Mouse (Mus musculus): ENCODE measurements around the gene Ston1.

Ston1 gene

GRCm38 (mm10) chr17:88597222-88598055, at the start of gene Ston1:
TSS of gene Ston1 (plus strand) at chr17:88597684.
- DNase-seq (ENCODE audit: low spot score in 2 of 2) = peak in 1 of 2 experiments; percentile 88

DNA sequence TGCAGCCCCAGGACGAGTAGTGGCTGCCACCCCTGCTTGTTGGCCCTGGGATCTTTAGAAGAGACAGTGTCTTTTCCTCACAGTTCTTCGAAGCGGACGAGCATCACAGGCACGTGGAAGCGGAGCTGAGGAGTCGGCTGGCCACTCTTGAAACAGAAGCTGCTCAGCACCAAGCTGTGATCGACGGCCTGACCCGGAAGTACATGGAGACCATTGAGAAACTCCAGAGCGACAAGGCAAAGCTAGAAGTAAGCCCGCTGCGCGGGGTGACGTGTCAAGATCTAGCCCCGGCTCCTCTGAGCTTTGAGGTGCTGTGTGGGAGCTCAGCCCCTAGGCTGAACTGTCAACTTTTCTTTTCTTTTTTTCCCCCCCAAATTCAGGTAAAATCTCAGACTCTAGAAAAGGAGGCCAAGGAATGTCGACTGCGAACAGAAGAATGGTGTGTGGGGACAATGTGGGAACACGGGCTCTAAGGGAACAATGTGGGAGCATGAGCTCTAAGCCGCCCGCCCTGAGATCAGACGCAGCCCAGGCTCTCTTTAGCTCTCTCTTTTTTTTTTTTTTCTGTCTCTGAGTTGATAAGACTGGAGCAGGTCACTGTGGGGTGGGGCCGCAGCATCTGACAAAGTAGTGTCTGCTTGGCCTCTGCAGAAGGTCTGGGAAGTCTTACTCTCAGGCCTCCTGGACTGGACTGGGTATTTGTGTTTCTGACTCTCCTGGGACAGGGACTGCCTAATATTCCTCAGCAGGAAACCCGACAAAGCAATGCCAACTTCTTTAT, 47.9 kb upstream of the Ston1 start:
- DNase-seq (ENCODE audit: low spot score in 2 of 2) = no peak

- DNase-seq (ENCODE audit: low spot score in 2 of 2) = no peak
Observed at GRCm38 (mm10) chr17:88550351-88550750, 47.1 kb upstream of the Ston1 start.

GRCm38 (mm10) chr17:88550981-88551940, 46.2 kb upstream of the Ston1 start:
- no peak for DNase-seq (ENCODE audit: low spot score in 2 of 2)

DNA sequence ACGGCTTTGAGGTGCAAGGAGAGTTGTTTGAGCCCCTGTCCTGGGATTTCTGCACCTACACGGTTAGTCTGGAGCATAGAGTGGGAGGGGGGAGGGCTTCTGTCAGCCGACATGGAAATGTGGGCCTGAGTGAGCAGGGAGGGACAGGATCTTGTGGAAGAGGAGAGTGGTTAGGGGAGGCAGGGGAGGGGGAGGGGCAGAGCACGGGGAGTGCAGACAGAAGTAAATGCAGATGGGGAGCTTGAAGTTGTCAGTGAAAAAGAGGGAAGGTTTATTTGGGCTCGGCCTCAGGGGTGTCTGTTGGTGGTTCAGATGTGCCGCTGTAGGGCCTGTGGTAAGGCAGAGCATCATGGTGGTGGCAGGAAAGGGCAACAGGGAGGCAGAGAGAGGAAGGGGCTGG, 44.9 kb upstream of the Ston1 start:
- DNase-seq (ENCODE audit: low spot score in 2 of 2) = no peak

DNA sequence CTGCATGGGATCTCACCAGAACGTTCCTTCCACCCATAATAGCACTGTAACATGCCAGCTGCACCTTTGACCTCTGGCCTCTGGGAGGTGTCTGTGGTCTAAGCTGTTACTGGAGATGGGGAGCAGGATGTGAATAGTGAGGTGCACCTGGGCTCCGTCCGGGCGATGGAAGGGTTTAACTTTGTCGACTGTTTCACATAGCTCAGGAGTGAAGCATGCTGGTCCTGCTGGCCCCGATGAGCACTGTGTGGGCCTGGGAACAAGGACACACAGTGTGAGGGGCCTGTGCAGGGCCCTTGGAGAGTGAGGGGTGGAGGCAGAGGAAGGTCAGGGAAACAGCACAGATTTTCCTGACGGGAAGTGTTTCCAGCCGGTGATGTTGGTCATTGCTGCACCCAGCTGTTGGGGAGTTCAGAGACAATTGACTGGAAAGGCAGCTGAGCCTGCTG, 44.5 kb upstream of the Ston1 start:
- DNase-seq (ENCODE audit: low spot score in 2 of 2) = no peak

DNA sequence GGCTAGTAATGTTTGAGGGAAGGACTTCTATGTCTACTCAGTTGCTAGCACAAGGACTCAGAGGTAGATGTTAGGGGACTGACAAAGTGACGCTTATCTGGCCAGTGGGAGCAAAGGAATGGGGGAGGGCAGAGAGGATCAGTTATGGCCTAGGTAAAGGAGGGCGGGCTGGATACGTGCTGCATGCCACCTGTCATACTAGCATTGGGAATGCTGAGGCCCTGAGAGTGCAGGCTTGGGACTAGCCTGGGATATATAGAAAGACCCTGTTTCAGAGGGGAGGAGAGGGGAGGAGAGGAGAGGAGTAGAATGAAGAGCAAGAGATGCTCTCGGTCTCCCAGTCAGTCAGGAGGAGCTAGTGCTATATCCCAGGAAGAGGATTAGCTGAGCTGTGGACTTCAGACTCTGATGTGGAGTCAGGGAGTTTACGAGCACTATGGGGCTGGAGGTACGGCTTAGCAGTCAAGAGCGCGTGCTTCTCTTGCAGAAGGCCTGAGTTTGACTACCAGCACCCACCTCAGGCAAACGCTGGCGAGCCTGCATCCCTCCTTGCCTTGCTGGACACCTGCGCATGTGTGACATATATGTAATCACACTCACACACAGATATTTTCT, 43.9 kb upstream of the Ston1 start:
- no peak for DNase-seq (ENCODE audit: low spot score in 2 of 2)

DNA sequence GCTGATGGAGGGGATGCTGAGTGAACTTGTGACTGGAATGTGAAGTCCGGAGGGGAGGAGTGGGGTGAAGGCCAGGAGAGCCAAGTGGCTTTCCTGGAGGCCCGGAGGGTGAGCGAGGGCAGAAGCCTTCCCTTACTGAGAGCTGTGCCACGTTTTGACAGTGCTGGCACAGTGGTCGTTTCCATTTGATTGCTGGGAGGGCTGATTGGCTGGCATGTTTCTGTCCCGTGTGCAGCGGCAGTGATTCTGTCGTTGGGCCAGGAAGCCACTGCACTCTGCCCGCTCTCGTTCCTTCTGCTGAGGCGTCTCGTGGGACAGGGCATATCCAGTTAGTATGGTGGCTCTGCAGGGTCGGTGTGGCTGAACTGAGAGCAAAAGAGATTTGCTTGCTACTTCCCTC, 41.3 kb upstream of the Ston1 start:
- DNase-seq (ENCODE audit: low spot score in 2 of 2) = peak in 1 of 2 experiments; percentile 39

DNA sequence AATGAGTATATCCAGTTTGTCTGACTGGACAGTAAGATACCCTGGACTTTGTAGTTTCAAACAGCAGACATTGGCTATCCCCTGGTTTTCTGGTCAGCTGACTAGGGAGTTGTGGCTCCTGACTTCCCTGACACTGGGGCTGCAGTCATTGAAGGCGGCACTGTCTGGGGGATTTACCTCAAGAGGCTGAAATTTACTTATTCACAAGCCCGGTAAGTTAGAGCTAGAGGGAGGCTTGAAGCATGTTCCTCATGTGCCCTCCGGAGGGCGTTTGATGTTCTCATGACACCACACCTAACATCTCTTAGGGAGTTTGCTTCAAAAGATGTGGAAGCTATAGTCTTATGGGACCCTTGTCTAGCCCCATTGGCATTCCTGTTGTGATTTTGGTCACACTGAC, 40.8 kb upstream of the Ston1 start:
- DNase-seq (ENCODE audit: low spot score in 2 of 2) = no peak

- DNase-seq (ENCODE audit: low spot score in 2 of 2) = peak; percentile 65 to 74
Observed at GRCm38 (mm10) chr17:88558168-88558842, 39.2 kb upstream of the Ston1 start.

GRCm38 (mm10) chr17:88563611-88564010, 33.9 kb upstream of the Ston1 start:
- no peak for DNase-seq (ENCODE audit: low spot score in 2 of 2)

DNA sequence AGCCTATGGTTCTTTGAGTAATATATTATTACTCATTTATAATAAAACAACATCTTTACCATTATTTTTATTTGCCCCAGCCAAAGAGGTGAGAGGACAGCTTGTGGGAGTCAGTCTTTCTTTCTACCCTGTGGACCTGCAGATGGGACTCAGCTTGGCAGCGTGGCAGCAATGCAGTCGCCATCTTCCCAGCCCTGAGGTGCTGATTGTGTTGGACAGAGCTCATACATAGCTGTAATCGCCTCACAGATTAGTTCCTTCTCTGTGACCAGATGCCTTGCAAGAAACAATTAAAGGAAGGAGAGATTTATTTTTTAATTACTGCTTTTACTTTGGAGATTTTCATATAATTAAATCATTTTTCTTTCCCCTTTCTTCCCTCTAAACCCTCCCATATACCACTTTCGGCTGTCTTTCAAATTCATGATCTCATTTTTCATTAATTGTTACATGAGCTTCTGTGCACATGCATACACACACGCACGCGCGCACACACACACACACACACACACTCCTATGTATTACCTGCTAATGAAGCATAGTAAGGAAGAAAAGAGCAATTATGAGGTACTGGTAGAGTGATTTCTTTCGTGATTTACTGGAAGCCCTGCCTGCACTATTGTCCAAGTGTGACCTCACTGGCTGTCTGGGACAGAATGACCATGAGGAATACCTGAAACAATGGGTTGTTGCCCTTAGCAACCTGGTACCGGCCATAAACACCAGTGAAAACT, 27.5 kb upstream of the Ston1 start:
- DNase-seq (ENCODE audit: low spot score in 2 of 2) = no peak

- no peak for DNase-seq (ENCODE audit: low spot score in 2 of 2)
Observed at GRCm38 (mm10) chr17:88570784-88571183, 26.7 kb upstream of the Ston1 start.

DNA sequence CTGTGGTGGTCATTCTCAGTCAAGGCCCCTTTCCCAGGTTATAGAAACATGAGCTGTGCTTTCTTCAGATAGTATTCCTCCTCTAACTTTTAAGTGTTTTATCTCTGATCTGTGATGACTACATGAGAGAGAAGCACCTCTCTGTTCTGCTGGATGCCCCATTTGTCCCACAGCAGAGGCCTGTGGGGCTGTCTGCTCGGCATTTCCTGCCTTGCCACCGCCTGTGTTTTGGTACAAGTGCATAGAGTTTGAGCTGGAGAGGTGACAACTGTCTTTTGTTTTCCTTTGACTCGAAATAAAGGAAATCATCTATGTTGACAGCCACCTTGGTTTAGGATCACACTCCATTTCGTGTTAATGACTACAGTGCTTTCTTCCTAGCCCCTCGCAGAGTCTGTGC, 22.7 kb upstream of the Ston1 start:
- no peak for DNase-seq (ENCODE audit: low spot score in 2 of 2)

DNA sequence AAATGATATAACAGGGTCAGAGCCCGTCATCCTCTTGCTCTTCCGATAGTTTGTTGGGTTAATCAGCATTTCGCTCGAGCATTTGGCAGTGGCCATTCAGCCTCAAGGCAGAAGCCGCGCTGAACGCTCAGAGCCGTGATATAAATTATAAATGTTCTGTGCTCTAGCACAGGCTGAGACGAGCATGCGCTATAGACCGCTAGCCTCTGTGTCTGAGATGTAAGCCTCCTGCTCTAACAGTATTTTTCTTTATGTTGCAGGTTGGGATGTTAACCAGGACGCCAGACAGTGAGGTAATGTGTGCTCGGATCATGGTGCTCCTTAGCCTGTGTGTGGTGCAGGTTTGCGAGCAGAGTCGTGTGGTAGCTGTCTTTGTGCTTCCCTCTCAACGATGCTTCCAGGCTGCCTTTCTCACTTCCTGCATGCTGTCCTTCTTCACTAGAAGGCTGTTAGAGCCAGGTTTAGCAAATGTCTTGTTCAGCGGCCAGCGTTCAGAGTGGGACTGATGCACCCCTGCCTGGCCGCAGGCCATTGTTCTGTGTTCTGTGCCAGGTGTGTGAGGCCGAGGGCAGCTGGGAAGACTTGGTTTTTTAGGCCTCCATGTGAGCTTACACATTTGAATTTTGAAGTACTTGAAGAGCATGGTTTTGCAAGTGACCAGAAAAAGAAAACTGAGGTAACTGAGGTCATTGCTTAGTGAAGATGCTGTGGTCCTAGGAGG, 18.8 kb upstream of the Ston1 start:
- DNase-seq (ENCODE audit: low spot score in 2 of 2) = no peak

DNA sequence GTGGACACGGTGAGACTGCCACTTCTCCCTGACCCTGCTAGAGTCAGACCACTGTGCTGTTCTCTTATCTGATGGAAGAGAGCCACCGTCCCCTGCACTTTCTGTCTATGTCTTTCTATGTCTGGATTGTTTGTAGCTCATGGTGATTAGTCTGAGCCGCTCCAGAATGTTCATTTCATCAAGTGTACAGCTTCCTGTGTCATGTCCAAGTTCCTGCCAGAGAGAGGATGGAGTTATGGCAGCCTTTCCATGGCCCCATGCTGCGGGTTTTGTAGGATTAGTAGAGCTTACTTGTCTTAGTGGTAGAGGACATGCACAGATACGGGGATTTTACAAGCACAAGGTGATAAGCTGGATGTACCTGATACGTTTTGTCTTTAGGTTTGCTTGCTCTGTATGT, 16.9 kb upstream of the Ston1 start:
- no peak for DNase-seq (ENCODE audit: low spot score in 2 of 2)

GRCm38 (mm10) chr17:88581511-88582021, 15.9 kb upstream of the Ston1 start:
- DNase-seq (ENCODE audit: low spot score in 2 of 2) = no peak

- DNase-seq (ENCODE audit: low spot score in 2 of 2) = no peak
Observed at GRCm38 (mm10) chr17:88582999-88583398, 14.5 kb upstream of the Ston1 start.

DNA sequence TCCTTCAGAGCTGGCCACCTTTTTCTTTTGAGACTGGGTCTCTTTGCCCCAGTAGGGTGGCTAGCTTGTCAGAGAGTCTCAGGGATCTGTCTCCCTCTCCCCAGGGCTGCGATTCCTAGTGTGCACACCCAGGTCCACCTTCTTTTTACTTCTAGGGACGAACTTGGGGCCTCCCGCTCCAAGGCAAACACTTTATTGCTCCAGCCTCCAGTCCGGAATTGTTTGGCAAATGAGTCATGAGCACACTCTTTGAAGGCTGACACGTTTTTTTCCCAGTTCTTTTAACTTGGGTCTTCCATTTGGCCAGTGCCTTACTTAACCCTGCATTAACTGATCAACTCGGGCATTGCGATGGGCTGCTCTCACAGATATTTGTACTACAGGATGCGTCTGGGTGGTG, 14.1 kb upstream of the Ston1 start:
- DNase-seq (ENCODE audit: low spot score in 2 of 2) = no peak
